Comparison of ENCODE assay signal across 8 mouse cellular contexts in the genomic region with DNA sequence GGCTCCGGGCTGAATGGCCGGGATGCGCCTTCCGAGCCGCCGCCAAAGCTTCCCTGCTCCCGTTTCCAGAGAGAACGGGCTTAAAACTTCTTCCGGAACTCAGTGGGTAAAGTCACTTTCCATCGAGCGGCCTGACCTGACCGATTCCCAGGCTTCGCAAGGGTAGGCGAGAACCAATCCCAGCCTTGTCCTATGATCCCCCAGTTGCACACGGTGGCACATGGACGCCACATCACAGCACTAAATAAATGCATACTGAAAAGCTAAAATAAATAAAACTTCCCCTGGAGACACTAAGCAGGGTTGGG. TPM values are rescaled to one million over a fixed set of nuclear protein-coding genes. Genes with fewer than 3 reads are reported as not detected.
DNase-seq lines count a peak whose midpoint lies in the region; ATAC-seq and TF ChIP-seq lines count a peak whose summit lies in the region.

No protein-coding gene starts in this region.

- H3K36me3 ChIP-seq in heart, adult 2 months (ENCODE audit: control insufficient read depth, insufficient read depth, low read length), result peaks cover 14% of the 10 kb centered on the region
- H3K36me3 ChIP-seq in E14TG2a.4 (ENCODE audit: insufficient read depth, low read length), result peaks cover 38% of the 10 kb centered on the region
- peaks cover 15% of the 10 kb centered on the region for H3K36me3 ChIP-seq in forebrain, embryonic 13.5 days (ENCODE audit: poor library complexity, severe bottlenecking)
- peaks cover 14% of the 10 kb centered on the region for H3K36me3 ChIP-seq in liver, embryonic 15.5 days (replicated peaks)

- H3K27me3 ChIP-seq in heart, adult 2 months (ENCODE audit: control insufficient read depth, insufficient read depth, low read length), result no peaks in the 10 kb centered on the region
- H3K27me3 ChIP-seq in E14TG2a.4 (ENCODE audit: insufficient read depth, low read length), result 0 out of 2 replicates have a peak, but pooled peaks cover 3% of the 10 kb centered on the region
- H3K27me3 ChIP-seq in forebrain, embryonic 13.5 days, result no peaks in the 10 kb centered on the region
- H3K27me3 ChIP-seq in liver, embryonic 15.5 days, result no peaks in the 10 kb centered on the region

- no peak for TF ChIP-seq EP300 in heart, adult 2 months (IDR thresholded peaks at IDR 0.05; ENCODE audit: insufficient read depth, low read depth, low read length)

- intact Hi-C loops in heart, adult 2 months (cut with DNase I), result loop anchor here (10.0 kb wide), 1 partner anchor 284 kb away; the partner anchor contains the start of gene Dnajc19
- intact Hi-C loops in heart, postnatal 36 days (cut with DNase I), result loop anchor here (5.0 kb wide), 1 partner anchor 217 kb away; the partner anchor contains the start of gene Fxr1

- peak overlapping the region; percentile 99 for H3K4me3 ChIP-seq in heart, adult 2 months
- H3K4me3 ChIP-seq in E14TG2a.4 (replicated peaks; ENCODE audit: low read length), result peak overlapping the region; percentile 97
- peak overlapping the region; percentile 96 for H3K4me3 ChIP-seq in forebrain, embryonic 13.5 days
- H3K4me3 ChIP-seq in liver, embryonic 15.5 days (replicated peaks), result peak overlapping the region; percentile 98

- peak overlapping the region; percentile 97 for H3K27ac ChIP-seq in heart, adult 2 months
- H3K27ac ChIP-seq in forebrain, embryonic 13.5 days, result peak overlapping the region; percentile 98
- peak overlapping the region; percentile 100 for H3K27ac ChIP-seq in liver, embryonic 15.5 days (replicated peaks)

- peak overlapping the region; percentile 94 for H3K9ac ChIP-seq in heart, adult 2 months (ENCODE audit: low read depth, low read length)
- H3K9ac ChIP-seq in forebrain, embryonic 13.5 days, result peak overlapping the region; percentile 97
- peak overlapping the region; percentile 97 for H3K9ac ChIP-seq in liver, embryonic 15.5 days

- no peak for DNase-seq in heart, adult 2 months
- DNase-seq in heart, postnatal 36 days, result no peak
- no peak for DNase-seq in urinary bladder, postnatal 25 days (ENCODE audit: low spot score)
- DNase-seq in adrenal gland, postnatal 25 days, result no peak

- no peaks in the 10 kb centered on the region; the same call in 1 of the 2 replicates for H3K4me1 ChIP-seq in heart, adult 2 months (ENCODE audit: control insufficient read depth, insufficient read depth, low read length)
- H3K4me1 ChIP-seq in E14TG2a.4 (replicated peaks; ENCODE audit: low read depth, low read length), result peaks cover 18% of the 10 kb centered on the region
- H3K4me1 ChIP-seq in forebrain, embryonic 13.5 days, result peaks cover 8% of the 10 kb centered on the region
- peaks cover 18% of the 10 kb centered on the region for H3K4me1 ChIP-seq in liver, embryonic 15.5 days (replicated peaks)

- no peaks in the 10 kb centered on the region for H3K79me2 ChIP-seq in heart, adult 2 months (replicated peaks; ENCODE audit: control insufficient read depth, insufficient read depth, low read length)

- ATAC-seq in forebrain, embryonic 13.5 days, result no peak
- no peak for ATAC-seq in liver, embryonic 15.5 days (ENCODE audit: insufficient read depth)
- no peak for ATAC-seq in megakaryocyte progenitor cell, adult 5-6 weeks (replicated peaks; ENCODE audit: poor library complexity)

- 0% methylated on average over 16 of the region's 16 CpGs for WGBS in heart, adult 2 months
- WGBS in forebrain, embryonic 13.5 days, result 0% methylated on average over 16 of the region's 16 CpGs
- under 1% methylated on average over 16 of the region's 16 CpGs for WGBS in liver, embryonic 15.5 days (ENCODE audit: insufficient replicate concordance)

- no peak for TF ChIP-seq CTCF in heart, adult 2 months (IDR thresholded peaks at IDR 0.05)
- TF ChIP-seq CTCF in E14TG2a.4 (conservative IDR thresholded peaks at IDR 0.05; ENCODE audit: low read length), result no peak

- no peaks in the 10 kb centered on the region for H3K9me3 ChIP-seq in E14TG2a.4 (ENCODE audit: low read length)
- H3K9me3 ChIP-seq in forebrain, embryonic 13.5 days (replicated peaks), result no peaks in the 10 kb centered on the region
- no peaks in the 10 kb centered on the region for H3K9me3 ChIP-seq in liver, embryonic 15.5 days (replicated peaks)

- peak overlapping the region; percentile 76 for H3K4me2 ChIP-seq in forebrain, embryonic 13.5 days
- H3K4me2 ChIP-seq in liver, embryonic 15.5 days, result peak overlapping the region; percentile 94

- no peak for TF ChIP-seq POLR2A in heart, adult 2 months (IDR thresholded peaks at IDR 0.05; ENCODE audit: insufficient read depth, low read depth, low read length)

RNA-seq across cellular contexts. Expression of gene Ttc14, which starts 0.8 kb away (rescaled TPM):
- 10 to 100 TPM; 14.1 to 18.9 TPM for total RNA-seq in heart, adult 2 months (2021)
- polyA plus RNA-seq in heart, adult 2 months (2012; rRNA removed), result 7.4 and 15.2 TPM in 2 replicates
- 10 to 100 TPM; 17.4 to 19.1 TPM for total RNA-seq in heart, postnatal 36 days (2021)
- polyA plus RNA-seq in forebrain, embryonic 13.5 days (2015; fragmentation: Nextera tagmentation; extraction: Ambion mirVana), result 68.3 and 69.4 TPM in 2 replicates
- 26.1 and 27.2 TPM in 2 replicates for polyA plus RNA-seq in liver, embryonic 15.5 days (2015; fragmentation: Nextera tagmentation; extraction: Ambion mirVana)
- 59.8 and 60.7 TPM in 2 replicates for total RNA-seq in adrenal gland, postnatal 25 days (2021)
- total RNA-seq in megakaryocyte progenitor cell, adult 5-6 weeks (2015), result 21.0 and 31.7 TPM in 2 replicates
- total RNA-seq in megakaryocyte progenitor cell, adult 5-6 weeks (2017), result 51.5 and 64.8 TPM in 2 replicates

RNA-seq across cellular contexts. Expression of gene Ccdc39, which starts 43.6 kb away (rescaled TPM):
- total RNA-seq in heart, adult 2 months (2021), result under 1 TPM; 0.09 to 0.13 TPM
- polyA plus RNA-seq in heart, adult 2 months (2012; rRNA removed), result 0.47 and 2.5 TPM in 2 replicates
- under 1 TPM; 0.11 to 0.19 TPM for total RNA-seq in heart, postnatal 36 days (2021)
- 7.8 and 10.5 TPM in 2 replicates for polyA plus RNA-seq in forebrain, embryonic 13.5 days (2015; fragmentation: Nextera tagmentation; extraction: Ambion mirVana)
- 0.02 and 0.14 TPM in 2 replicates for polyA plus RNA-seq in liver, embryonic 15.5 days (2015; fragmentation: Nextera tagmentation; extraction: Ambion mirVana)
- total RNA-seq in adrenal gland, postnatal 25 days (2021), result 1.8 and 2.5 TPM in 2 replicates
- total RNA-seq in megakaryocyte progenitor cell, adult 5-6 weeks (2015), result 0.17 and 1.1 TPM in 2 replicates
- total RNA-seq in megakaryocyte progenitor cell, adult 5-6 weeks (2017), result 0.25 and 0.74 TPM in 2 replicates
